Mouse (Mus musculus) left cerebral cortex, postnatal 25 days (tissue): ENCODE measurements around the gene Kdm4c. TPM values are rescaled to one million over a fixed set of nuclear protein-coding genes. Genes with fewer than 3 reads are reported as not detected.
"Not testable (repeated sequence)": the region's sequence is repeated elsewhere in the genome, so short reads cannot be mapped to it uniquely, and the experiment has no call there.

Experiments used
- DNase-seq, 2 experiments: peaks; one replicate each; pipeline ENCODE4 v3.0.0; 2022; ENCODE audit warnings: low spot score in 2 of 2, mixed read lengths in 1 of 2
- intact Hi-C: fragments of 180-260 bp; cut with DNase I; formaldehyde crosslinking; loops from one replicate; pipeline ENCODE4 v1.15.1; 2025
- total RNA-seq, 2 experiments: library from RNA; stranded (reverse); gene quantifications; 2 replicates each; pipeline ENCODE4 v1.2.3; 2021

The Kdm4c gene
- total RNA-seq, 2 experiments from 2014 or later, result 21.9 to 24.3 TPM

DNA sequence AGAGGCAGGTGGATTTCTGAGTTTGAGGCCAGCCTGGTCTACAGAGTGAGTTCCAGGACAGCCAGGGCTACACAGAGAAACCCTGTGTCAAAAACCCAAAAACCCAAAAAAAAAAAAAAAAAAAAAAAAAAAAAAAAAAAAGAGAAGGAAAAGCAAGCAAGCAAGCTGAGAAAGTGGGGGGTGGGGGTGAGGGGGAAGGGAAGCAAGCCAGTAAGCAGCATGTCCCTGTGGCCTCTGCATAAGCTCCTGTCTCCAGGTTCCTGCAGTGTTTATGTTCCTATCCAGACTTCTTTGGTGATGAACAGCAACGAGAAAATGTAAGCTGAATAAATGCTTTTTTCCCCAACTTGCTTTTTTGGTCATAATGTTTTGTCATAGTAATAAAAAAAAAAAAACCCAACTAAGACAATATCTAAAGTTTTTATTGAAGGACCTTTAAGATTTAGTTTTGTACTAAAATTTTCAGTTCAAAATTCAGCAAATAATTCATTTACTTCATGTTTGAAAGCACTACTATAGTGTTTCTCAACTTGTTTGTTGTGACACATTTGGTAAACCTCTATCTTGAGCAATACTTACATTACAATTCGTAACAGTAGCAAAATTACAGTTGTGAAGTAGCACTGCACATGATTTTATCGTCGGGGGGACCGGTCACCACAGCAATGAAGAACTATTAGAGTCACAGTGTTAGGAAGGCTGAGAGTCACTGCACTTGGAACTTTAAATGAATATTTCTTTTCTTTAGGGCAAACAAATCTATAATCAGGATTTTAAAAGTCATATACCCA is 63.2 kb downstream of the Kdm4c start:
- no peak for DNase-seq
- intact Hi-C loops, result no loop called here

DNA sequence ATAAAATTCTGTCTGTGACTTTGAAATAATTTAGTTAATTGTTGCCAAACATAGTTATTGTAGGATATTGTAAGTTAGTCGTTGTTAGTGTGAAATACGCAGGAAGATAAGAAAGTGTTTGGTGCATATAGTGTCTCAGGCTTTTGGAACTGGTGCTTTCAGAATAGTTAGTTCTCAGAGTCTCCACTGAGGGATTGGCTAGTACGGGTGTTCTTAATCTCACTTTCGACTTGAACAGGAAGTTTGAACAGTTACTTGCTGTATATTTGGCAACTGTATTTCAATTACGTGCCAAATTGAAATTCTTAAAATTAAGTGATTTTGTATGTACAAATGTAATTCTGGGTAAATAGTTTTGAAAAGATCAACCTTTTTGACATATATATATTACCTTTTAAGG is 68.8 kb downstream of the Kdm4c start:
- intact Hi-C loops, result no loop called here
- no peak for DNase-seq

DNA sequence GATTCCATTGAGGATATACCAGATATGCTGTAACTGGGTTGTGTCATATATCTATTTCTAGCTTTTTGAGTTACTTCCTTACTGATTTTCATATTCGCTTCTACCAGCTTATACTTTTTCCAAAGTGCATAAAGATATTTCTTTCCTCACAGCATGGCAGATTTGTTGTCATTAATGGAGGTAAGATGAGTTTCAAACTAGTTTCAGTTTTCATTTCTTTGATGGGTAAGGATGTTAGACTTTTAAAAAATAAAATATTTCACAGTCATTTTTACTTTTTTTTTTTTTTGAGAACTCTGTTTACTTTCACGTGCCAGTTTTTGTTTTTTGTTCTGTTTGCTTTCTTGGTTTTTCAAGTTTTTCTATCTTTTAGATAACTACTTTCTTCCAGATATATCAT is 70.6 kb downstream of the Kdm4c start:
- intact Hi-C loops, result no loop called here

DNA sequence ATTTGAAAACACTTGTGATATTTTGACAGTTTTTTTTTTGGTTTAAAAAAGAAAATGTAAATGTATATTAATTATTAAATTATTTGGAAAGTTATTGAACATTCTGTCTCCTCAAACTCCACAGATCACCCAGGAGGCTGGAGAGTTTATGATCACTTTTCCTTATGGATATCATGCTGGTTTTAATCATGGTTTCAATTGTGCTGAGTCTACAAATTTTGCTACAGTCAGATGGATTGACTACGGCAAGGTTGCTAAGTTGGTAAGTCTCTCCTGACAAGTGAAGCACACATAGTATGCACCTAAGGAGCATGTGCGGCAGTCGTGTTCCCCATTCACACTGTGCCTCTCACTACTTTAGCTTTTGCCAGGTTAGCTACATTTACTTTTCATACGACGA is 73.1 kb downstream of the Kdm4c start:
- intact Hi-C loops, result no loop called here
- DNase-seq, result no peak

More for the DNA sequence above, 70.6 kb downstream of the Kdm4c start:
- no peak for DNase-seq

DNA sequence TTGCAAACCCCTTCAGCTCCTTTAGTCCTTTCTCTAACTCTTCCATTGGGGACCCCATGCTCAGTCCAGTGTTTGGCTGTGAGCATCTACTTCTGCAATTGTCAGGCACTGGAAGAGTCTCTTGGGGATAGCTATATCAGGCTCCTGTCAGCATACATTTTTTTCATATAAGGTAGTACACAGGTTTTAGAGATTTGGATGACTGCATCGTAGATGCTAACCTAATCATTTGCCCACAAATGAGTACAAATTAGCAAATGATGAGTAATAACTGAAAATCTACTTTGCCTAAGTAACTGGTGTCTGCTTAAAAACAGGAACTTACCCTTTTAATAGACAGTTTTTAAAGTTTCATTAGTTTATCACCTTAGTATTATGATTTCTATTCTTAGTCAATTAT is 77.0 kb downstream of the Kdm4c start:
- DNase-seq, result no peak
- intact Hi-C loops, result no loop called here

DNA sequence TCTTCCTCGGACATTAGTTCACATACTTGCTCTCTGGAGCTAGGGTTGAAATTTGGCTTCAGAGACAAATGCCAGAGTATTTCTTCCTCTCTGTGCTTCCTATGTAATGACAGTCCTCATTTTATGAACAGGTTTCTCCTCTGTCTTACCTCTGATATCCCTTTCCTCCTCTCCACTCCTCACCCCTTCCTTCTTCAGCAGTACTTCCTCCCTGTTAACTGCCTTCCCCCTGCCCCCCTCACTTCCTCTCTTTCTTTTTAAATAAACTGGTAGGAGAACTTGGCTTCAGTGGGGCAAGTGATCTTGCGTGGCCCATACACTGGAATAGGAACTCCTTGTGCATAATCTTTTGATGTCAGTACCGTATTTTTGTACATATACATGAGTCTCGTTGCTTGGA is 115.2 kb downstream of the Kdm4c start:
- intact Hi-C loops, result no loop called here
- DNase-seq, result no peak

DNA sequence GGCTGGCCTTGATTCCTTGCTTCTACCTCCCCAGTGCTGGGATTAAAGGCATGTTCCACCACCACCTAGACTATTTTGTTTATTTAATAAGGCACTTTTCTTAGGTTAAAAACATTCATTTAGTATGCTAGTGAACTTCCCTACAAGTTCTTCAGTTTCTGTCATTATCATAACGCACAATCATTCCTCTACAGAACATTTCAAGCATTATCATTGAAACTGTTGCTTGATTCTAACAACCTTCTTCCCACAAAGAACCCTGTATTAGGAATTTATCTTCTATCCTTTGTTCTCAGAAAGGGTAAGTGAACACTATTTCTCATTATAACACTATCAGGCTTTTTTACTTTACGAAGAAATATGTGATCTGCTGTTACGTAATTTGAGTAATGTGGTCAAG is 118.0 kb downstream of the Kdm4c start:
- DNase-seq, result no peak
- intact Hi-C loops, result no loop called here

DNA sequence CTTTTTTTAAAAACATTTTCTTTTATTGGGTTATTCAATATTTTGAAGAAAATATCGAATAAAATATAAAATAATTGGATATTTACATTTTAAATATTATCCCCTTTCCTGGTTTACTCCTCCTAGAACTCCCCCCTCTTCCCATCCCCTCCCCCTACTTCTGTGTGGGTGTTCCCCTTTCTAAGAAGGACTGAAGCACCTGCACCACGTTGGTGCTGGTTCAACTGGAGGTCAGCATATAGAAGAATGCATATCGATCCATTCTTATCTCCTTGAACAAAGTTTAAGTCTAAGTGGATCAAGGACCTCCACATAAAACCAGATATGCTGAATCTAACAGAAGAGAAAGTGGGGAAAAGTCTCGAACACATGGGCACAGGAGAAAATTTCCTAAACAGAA is 144.3 kb downstream of the Kdm4c start:
- DNase-seq, result no peak
- intact Hi-C loops, result no loop called here

DNA sequence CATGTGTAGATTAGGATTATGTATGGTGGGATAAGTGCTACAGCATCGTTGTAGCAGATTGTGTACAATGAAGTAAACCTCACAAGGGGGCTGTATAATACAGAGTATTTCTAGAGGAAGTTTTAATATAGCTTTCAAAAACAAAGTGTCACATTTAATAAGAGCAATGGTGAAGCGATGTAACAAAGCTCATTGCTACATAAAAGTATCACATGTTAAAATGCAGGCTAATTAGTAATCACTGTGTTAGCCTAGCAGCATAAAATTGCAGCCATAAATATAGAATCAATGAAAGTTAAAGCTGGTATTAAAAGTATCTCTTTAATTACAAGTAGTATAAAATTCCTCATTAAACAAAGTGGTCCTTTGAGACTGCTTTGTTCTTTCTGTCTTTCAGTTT is 150.9 kb downstream of the Kdm4c start:
- no peak for DNase-seq
- intact Hi-C loops, result no loop called here

DNA sequence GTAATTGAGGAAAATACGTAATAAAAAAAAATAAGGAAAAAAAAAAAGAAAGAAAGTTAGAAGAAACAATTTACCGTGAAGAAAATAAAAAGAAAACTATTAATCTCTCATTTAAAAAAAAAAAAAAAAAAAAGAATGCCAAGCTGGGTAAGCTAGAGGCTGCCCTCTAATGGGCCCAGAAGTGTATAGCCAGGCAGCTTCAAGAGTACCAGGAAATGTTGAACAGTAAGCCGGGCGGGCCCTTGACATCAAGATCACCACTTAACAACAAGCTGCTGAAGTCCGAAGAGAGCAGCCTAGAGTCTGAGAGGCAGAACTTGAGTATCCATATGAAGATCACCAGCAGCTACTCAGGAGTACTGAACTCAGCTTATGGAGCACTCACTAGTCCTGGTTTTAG is 154.3 kb downstream of the Kdm4c start:
- DNase-seq, result no peak
- intact Hi-C loops, result no loop called here

DNA sequence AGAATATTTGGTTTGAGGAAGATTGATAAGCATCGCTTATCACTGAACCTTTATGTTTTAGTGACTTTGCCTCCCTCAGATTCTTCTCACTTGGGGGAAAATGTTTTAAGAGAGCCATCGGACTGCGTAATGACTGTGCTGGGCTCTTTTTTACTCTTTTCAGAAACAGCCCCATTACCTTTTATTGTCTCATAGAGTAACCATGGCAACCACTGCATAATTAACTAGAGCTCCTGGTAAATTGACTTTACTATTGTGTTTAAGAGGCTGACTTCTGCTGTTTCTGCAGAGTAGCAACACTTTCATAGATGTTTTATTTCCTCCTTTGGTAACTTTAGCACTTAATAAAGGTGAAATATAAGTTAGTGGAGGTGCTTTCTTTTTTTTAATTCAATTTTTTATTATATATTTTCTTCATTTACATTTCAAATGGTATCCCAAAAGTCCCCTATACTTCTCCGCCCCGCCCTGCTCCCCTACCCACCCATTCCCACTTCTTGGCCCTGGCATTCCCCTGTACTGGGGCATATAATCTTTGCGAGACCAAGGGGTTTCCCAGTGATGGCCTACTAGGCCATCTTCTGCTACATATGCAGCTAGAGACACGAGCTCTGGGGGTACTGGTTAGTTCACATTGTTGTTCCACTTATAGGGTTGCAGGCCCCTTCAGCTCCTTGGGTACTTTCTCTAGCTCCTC is 159.5 kb downstream of the Kdm4c start:
- intact Hi-C loops, DNase-seq: not testable (repeated sequence)

DNA sequence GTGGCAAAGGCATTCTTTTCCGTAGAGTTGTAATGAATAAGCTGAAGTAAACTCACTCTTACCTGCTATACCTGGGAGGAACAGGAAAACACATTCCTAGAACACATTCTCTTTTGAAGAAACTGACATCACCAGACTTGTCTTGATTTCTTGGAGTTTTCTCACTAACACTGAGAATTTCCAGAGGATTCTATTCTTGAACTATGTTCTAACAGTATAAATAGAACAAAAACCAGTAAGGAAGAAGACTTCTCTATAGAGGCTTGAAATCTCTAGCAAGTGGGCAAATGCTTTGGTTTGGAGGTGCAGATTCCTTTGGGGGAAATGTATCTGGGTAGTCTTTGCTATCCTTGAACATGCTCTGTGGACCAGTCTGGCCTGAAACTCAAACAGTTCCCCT is 166.4 kb downstream of the Kdm4c start:
- intact Hi-C loops, result no loop called here

DNA sequence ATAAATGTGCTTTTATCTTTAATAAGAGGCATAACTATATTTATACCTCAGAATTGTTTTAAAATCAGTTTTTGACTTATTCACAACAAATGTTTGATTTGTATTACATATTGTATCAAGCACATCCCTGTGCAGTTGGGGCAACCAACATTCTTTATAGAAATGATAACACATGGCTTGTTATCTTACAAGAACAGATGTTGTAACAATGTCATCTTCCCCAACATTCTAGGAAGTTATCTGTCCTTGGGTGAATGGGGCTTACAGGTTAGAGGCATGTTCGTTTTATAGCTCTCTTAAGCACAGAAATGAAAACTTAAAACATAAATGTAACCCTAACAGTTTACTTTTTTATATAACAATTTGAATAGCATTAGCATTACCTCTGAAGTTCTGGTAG is 177.5 kb downstream of the Kdm4c start:
- intact Hi-C loops, result no loop called here
- DNase-seq, result no peak

More for the DNA sequence above, 166.4 kb downstream of the Kdm4c start:
- DNase-seq, result peak in 1 of 2 experiments; percentile 33

Other genes starting within 250 kb of the Kdm4c start
- 1 to 10 TPM; 7.4 to 9.0 TPM for gene Frmd3, start 229.1 kb upstream of the Kdm4c start, total RNA-seq